8 mouse cellular contexts compared by ENCODE assay signal in genomic region chr5:123258990-123259389, GRCm38 (mm10). TPM values are rescaled to one million over a fixed set of nuclear protein-coding genes. Genes with fewer than 3 reads are reported as not detected.
DNase-seq lines count a peak whose midpoint lies in the region; ATAC-seq and TF ChIP-seq lines count a peak whose summit lies in the region.

No protein-coding gene starts in this region.

- no peaks in the 10 kb centered on the region for H3K36me3 ChIP-seq in forebrain, embryonic 10.5 days (replicated peaks)
- no peaks in the 10 kb centered on the region for H3K36me3 ChIP-seq in forebrain, embryonic 16.5 days (ENCODE audit: control insufficient read depth, insufficient read depth)
- H3K36me3 ChIP-seq in midbrain, embryonic 11.5 days (ENCODE audit: control insufficient read depth, insufficient read depth, low read length), result no peaks in the 10 kb centered on the region
- no peaks in the 10 kb centered on the region for H3K36me3 ChIP-seq in midbrain, embryonic 15.5 days (replicated peaks)
- no peaks in the 10 kb centered on the region for H3K36me3 ChIP-seq in stomach, postnatal 0 days (ENCODE audit: control insufficient read depth, insufficient read depth, low read length)

- peaks cover 7% of the 10 kb centered on the region for H3K27me3 ChIP-seq in forebrain, embryonic 10.5 days (ENCODE audit: poor library complexity, severe bottlenecking)
- H3K27me3 ChIP-seq in forebrain, embryonic 16.5 days (replicated peaks; ENCODE audit: control insufficient read depth, insufficient read depth, low read length), result no peaks in the 10 kb centered on the region
- no peaks in the 10 kb centered on the region for H3K27me3 ChIP-seq in midbrain, embryonic 11.5 days (ENCODE audit: control insufficient read depth, insufficient read depth, low read length)
- H3K27me3 ChIP-seq in midbrain, embryonic 15.5 days (replicated peaks), result no peaks in the 10 kb centered on the region
- no peaks in the 10 kb centered on the region for H3K27me3 ChIP-seq in stomach, postnatal 0 days (ENCODE audit: control insufficient read depth, insufficient read depth, low read length)

- intact Hi-C loops in gastrocnemius, postnatal 14 days (cut with DNase I; ENCODE audit: low total_unique reads), result loop anchor here (10.0 kb wide), 1 partner anchor 186 kb away; no protein-coding TSS in a partner anchor

- DNase-seq in forebrain, embryonic 10.5 days (ENCODE audit: extremely low spot score, low spot score), result peak; percentile 62
- peak; percentile 92 for DNase-seq in midbrain, embryonic 11.5 days (ENCODE audit: low spot score, missing footprints)
- peak; percentile 67 for DNase-seq in c-Kit-positive CD71-positive TER-119-positive erythroid progenitor cells, embryonic 14.5 days (ENCODE audit: low spot score)
- DNase-seq in gastrocnemius, postnatal 14 days, result peak; percentile 26
- peak; percentile 73 for DNase-seq in lung, postnatal 14 days
- DNase-seq in stomach, postnatal 0 days (ENCODE audit: low spot score), result peak; percentile 57

- no peak overlapping the region for H3K9ac ChIP-seq in forebrain, embryonic 16.5 days (replicated peaks; ENCODE audit: low read depth, low read length)
- H3K9ac ChIP-seq in midbrain, embryonic 11.5 days (ENCODE audit: low read length), result no peak overlapping the region
- no peak overlapping the region for H3K9ac ChIP-seq in midbrain, embryonic 15.5 days
- no peak overlapping the region for H3K9ac ChIP-seq in stomach, postnatal 0 days (ENCODE audit: low read length)

- no peaks in the 10 kb centered on the region for H3K9me3 ChIP-seq in forebrain, embryonic 10.5 days
- no peaks in the 10 kb centered on the region for H3K9me3 ChIP-seq in forebrain, embryonic 16.5 days (ENCODE audit: control insufficient read depth, low read length)
- H3K9me3 ChIP-seq in midbrain, embryonic 11.5 days (ENCODE audit: control insufficient read depth, low read length), result no peaks in the 10 kb centered on the region
- no peaks in the 10 kb centered on the region for H3K9me3 ChIP-seq in midbrain, embryonic 15.5 days
- H3K9me3 ChIP-seq in stomach, postnatal 0 days (ENCODE audit: control insufficient read depth, low read length), result no peaks in the 10 kb centered on the region

- ATAC-seq in forebrain, embryonic 16.5 days, result no peak
- ATAC-seq in midbrain, embryonic 11.5 days (ENCODE audit: low FRiP score), result no peak
- no peak for ATAC-seq in midbrain, embryonic 15.5 days (replicated peaks)
- 0 out of 2 replicates have a peak, but pooled peaks have one; percentile 26 for ATAC-seq in stomach, postnatal 0 days (ENCODE audit: low FRiP score, low TSS enrichment)

- no peak overlapping the region for H3K4me3 ChIP-seq in forebrain, embryonic 10.5 days
- H3K4me3 ChIP-seq in forebrain, embryonic 16.5 days (replicated peaks; ENCODE audit: low read length), result no peak overlapping the region
- no peak overlapping the region for H3K4me3 ChIP-seq in midbrain, embryonic 11.5 days (ENCODE audit: low read depth, low read length)
- H3K4me3 ChIP-seq in midbrain, embryonic 15.5 days, result no peak overlapping the region
- no peak overlapping the region for H3K4me3 ChIP-seq in stomach, postnatal 0 days (ENCODE audit: low read depth, low read length)

- 55% methylated on average over 5 of the region's 5 CpGs for WGBS in forebrain, embryonic 10.5 days
- WGBS in forebrain, embryonic 16.5 days, result 54% methylated on average over 5 of the region's 5 CpGs
- 52% methylated on average over 5 of the region's 5 CpGs for WGBS in midbrain, embryonic 11.5 days
- 56% methylated on average over 5 of the region's 5 CpGs for WGBS in midbrain, embryonic 15.5 days
- WGBS in stomach, postnatal 0 days, result 48% methylated on average over 5 of the region's 5 CpGs

- peaks cover 16% of the 10 kb centered on the region for H3K4me1 ChIP-seq in forebrain, embryonic 10.5 days
- peaks cover 17% of the 10 kb centered on the region for H3K4me1 ChIP-seq in forebrain, embryonic 16.5 days (replicated peaks; ENCODE audit: control insufficient read depth, insufficient read depth, low read length)
- no peaks in the 10 kb centered on the region for H3K4me1 ChIP-seq in midbrain, embryonic 11.5 days (ENCODE audit: control insufficient read depth, insufficient read depth, low read length)
- peaks cover 9% of the 10 kb centered on the region; the same call in 1 of the 2 replicates for H3K4me1 ChIP-seq in midbrain, embryonic 15.5 days
- no peaks in the 10 kb centered on the region for H3K4me1 ChIP-seq in stomach, postnatal 0 days (replicated peaks; ENCODE audit: control insufficient read depth, insufficient read depth)

- no peak overlapping the region for H3K4me2 ChIP-seq in forebrain, embryonic 16.5 days (ENCODE audit: low read length)
- no peak overlapping the region for H3K4me2 ChIP-seq in midbrain, embryonic 11.5 days
- H3K4me2 ChIP-seq in midbrain, embryonic 15.5 days, result no peak overlapping the region
- no peak overlapping the region for H3K4me2 ChIP-seq in stomach, postnatal 0 days (replicated peaks; ENCODE audit: low read depth)

- no peak for TF ChIP-seq EP300 in stomach, postnatal 0 days (optimal IDR thresholded peaks at IDR 0.05)

- TF ChIP-seq CTCF in stomach, postnatal 0 days (IDR thresholded peaks at IDR 0.05; ENCODE audit: low read depth), result peak; percentile 71

- no peak overlapping the region for H3K27ac ChIP-seq in forebrain, embryonic 10.5 days
- H3K27ac ChIP-seq in forebrain, embryonic 16.5 days (ENCODE audit: low read length), result no peak overlapping the region
- H3K27ac ChIP-seq in midbrain, embryonic 11.5 days (ENCODE audit: low read depth, low read length), result no peak overlapping the region
- H3K27ac ChIP-seq in midbrain, embryonic 15.5 days, result no peak overlapping the region
- no peak overlapping the region for H3K27ac ChIP-seq in stomach, postnatal 0 days (replicated peaks)

RNA-seq across cellular contexts. Expression of gene Wdr66, which starts 7.1 kb away (rescaled TPM):
- 1.4 and 1.5 TPM in 2 replicates for polyA plus RNA-seq in forebrain, embryonic 10.5 days (2016; fragmentation: Nextera tagmentation; extraction: Ambion mirVana)
- 1.5 and 1.9 TPM in 2 replicates for polyA plus RNA-seq in forebrain, embryonic 16.5 days (2015; fragmentation: Nextera tagmentation; extraction: Ambion mirVana)
- 4.7 and 5.5 TPM in 2 replicates for polyA plus RNA-seq in midbrain, embryonic 11.5 days (2014; fragmentation: Nextera tagmentation; extraction: Ambion mirVana)
- polyA plus RNA-seq in midbrain, embryonic 15.5 days (2015; fragmentation: Nextera tagmentation; extraction: Ambion mirVana), result 1.3 and 1.5 TPM in 2 replicates
- total RNA-seq in gastrocnemius, postnatal 14 days (2021), result 1 to 10 TPM; 2.0 to 2.2 TPM
- polyA plus RNA-seq in stomach, postnatal 0 days (2015; fragmentation: Nextera tagmentation; extraction: Ambion mirVana), result 0.22 and 0.30 TPM in 2 replicates

Comparison
In these comparisons a context has a peak if more than half of its experiments do, and no peak if none do; other contexts are left out.
1. DNase-seq: peak in every context shown above with its lines; median percentile 92 in midbrain, embryonic 11.5 days; 73 in lung, postnatal 14 days; 67 in c-Kit-positive CD71-positive TER-119-positive erythroid progenitor cells, embryonic 14.5 days; 62 in forebrain, embryonic 10.5 days; 57 in stomach, postnatal 0 days; 26 in gastrocnemius, postnatal 14 days.